Mouse (Mus musculus): ENCODE data around the gene Prr18. TPM values are rescaled to one million over a fixed set of nuclear protein-coding genes. Genes with fewer than 3 reads are reported as not detected.

Gene Prr18
- total RNA-seq, 2 experiments from 2014 or later = 12.6 to 15.5 TPM

DNA sequence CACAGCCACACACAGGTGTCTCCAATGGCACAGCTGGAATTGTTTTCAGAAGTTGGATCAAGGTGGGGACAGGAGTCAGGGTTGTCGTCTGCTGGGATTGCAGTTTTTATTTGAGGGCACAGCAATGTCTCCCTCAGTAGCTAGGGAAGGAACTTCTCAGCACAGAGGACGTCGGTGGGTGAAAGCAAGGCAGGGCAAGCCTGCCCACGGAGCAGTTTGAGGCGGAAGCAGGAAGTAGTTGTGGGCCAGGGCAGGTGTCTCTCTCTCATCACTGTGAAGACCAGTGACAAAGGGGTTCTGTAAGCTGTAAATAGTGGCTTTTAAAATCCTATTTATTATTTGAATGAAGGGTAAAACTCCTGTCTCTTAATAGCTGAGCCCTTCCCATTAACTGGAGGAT lies 5.4 kb downstream of the Prr18 start:
- intact Hi-C loops (cut with DNase I) = no loop called here
- no peak for TF ChIP-seq CTCF (IDR thresholded peaks at IDR 0.05)
- peak overlapping the region; percentile 38 for H3K27ac ChIP-seq
- DNase-seq (ENCODE audit: extremely low spot score in 1 of 2, low spot score in 2 of 2) = no peak
- peak overlapping the region; percentile 2; the same call in 1 of the 2 replicates for H3K4me3 ChIP-seq

DNA sequence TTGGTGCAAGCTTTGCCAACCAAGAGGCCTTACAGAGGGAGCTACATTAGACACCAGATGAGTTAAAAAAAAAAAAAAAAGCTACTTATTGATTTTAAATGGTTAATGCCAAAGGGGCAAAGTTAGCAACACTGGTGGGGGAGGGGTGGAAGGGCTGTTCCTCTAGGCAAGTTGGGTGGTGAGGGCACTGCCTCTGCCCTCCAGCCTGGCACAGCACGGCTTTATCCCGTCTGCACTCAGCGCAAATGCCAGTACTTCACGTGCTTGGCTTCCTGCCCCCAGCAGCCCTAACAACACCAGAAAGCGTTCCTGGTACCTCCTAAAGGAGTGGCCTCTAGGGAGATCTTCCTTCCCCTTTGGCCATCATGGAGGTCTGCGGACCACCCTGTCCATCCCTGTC lies 6.2 kb downstream of the Prr18 start:
- intact Hi-C loops (cut with DNase I) = no loop called here
- 0 out of 2 replicates have a peak overlapping the region, but pooled peaks have one; percentile 19 for H3K27ac ChIP-seq
- no peak for DNase-seq (ENCODE audit: extremely low spot score in 1 of 2, low spot score in 2 of 2)
- no peak for TF ChIP-seq CTCF (IDR thresholded peaks at IDR 0.05)
- H3K4me3 ChIP-seq = no peak overlapping the region

DNA sequence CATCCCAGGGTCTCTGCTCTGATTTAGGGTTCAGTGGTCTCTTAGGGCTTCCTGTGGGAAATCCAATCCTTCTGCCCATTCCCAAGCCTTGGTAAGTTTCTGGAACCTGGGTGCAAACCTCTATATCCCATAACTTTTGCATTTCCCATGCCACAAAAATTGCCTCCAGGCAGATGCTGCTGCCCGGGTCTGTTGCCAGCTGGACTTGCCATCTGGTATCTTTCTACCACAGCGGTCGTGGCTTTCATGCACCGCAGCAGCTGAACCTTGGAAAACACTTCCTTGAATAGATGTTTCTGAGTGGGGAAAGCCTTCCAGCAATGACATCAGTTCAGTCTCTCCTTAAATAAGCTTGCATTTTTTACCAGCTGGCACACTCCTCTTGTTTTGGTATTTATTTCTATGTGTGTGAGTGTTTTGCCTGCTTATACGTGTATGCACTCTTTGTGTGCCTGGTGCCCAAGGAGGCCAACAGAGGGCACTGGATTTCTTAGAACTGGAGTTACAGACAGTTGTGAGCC lies 10.6 kb downstream of the Prr18 start:
- intact Hi-C loops (cut with DNase I) = no loop called here
- DNase-seq (ENCODE audit: extremely low spot score in 1 of 2, low spot score in 2 of 2) = no peak
- Histone ChIP-seq H3K27ac (no peak overlapping the region), H3K4me3 (no peak overlapping the region)
- TF ChIP-seq CTCF (IDR thresholded peaks at IDR 0.05) = no peak; the same call in 1 of the 2 replicates

DNA sequence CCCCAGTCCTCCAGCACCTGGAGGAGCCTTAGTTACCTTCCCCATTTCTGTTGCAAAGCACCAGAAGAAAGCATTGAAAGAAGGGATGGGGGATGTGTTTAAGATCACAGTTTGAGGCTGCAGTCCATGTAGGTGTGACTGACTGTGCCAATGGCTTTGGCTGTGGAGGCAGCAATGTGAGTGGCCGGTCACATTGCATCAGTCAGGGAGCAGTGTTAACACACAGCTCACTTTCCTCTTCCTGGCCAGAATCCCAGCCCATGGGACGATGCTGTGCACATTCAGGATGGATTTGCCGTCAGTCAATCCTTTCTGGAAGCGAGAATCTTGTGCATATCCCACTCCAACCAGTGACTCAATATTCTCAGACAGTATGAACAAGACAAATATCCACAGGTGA lies 11.7 kb downstream of the Prr18 start:
- no peak for TF ChIP-seq CTCF (IDR thresholded peaks at IDR 0.05)
- Histone ChIP-seq H3K4me3 (no peak overlapping the region), H3K27ac (no peak overlapping the region)
- intact Hi-C loops (cut with DNase I) = no loop called here
- no peak for DNase-seq (ENCODE audit: extremely low spot score in 1 of 2, low spot score in 2 of 2)

DNA sequence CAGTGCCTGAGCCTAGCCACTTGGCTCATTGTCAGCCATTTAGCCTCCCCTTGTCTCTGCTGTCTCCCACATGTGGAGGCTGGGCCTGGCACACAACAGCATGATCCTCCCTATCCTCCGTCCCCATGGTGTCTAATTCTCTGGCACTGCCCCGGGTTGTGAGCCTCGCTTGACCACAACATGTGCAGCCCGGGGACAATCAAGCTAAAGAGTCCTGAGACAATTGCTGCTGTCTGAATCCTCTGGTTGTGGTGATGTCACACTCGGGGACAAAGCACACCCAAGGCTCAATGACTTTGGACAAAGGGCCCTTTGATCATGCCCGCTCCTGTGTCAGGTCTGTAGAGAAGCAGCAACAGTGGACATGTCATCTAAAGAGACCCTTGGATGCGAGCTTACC lies 13.8 kb downstream of the Prr18 start:
- TF ChIP-seq CTCF (IDR thresholded peaks at IDR 0.05) = no peak
- Histone ChIP-seq H3K27ac (peak overlapping the region; percentile 44; the same call in 1 of the 2 replicates), H3K4me3 (no peak overlapping the region)
- intact Hi-C loops (cut with DNase I) = no loop called here
- DNase-seq (ENCODE audit: extremely low spot score in 1 of 2, low spot score in 2 of 2) = no peak

DNA sequence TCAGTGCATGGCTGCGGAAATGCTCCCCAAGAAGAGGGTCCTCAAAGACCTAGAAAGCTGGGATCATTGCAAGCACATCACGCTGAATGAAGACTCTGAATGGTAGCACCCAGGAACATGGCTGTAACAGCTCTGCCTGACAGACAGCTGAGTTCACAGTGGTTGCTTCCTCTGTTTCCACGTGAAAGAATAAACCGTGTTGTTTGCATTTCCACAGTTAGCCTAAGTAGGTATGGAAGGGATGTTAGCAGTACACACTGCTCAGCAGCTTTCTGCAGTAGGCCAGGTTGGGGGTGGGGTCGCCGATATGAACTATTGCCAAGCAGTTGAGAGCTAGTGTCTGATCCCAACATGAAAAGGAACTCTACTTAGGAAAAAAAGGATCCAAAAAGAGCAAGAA lies 18.4 kb downstream of the Prr18 start, which contains the start of gene T2:
Gene T2, plus strand, starts transcription at position 301 of the 400 bp plus-strand sequence.
- no peak within 1 kb of the TSS for H3K4me3 ChIP-seq
- no peak for DNase-seq (ENCODE audit: extremely low spot score in 1 of 2, low spot score in 2 of 2)
- intact Hi-C loops (cut with DNase I) = no loop called here
- no peak within 1 kb of the TSS for H3K27ac ChIP-seq
- TF ChIP-seq CTCF (IDR thresholded peaks at IDR 0.05) = no peak

DNA sequence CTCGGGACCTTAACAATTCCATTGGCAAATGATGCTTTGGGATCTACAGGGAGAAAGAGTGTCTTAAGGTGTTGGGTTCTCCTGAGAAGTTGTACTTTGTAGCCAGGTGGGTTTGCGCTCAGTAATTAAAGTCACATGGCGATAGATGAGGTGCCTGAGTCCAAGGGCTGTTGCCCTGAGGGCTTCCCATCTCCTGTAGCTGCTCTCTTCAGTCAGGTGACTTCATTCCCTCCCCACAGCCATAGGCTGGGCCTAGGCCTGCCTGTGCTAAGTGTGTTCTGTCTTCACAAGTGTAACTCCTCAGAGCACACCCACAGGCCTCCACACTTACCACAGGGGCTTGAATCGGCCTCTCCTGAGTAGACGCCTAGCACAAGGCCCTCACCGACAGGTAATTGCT lies 20.2 kb downstream of the Prr18 start:
- no peak for TF ChIP-seq CTCF (IDR thresholded peaks at IDR 0.05)
- H3K4me3 ChIP-seq = no peak overlapping the region
- no peak overlapping the region for H3K27ac ChIP-seq
- intact Hi-C loops (cut with DNase I) = no loop called here
- no peak for DNase-seq (ENCODE audit: extremely low spot score in 1 of 2, low spot score in 2 of 2)

DNA sequence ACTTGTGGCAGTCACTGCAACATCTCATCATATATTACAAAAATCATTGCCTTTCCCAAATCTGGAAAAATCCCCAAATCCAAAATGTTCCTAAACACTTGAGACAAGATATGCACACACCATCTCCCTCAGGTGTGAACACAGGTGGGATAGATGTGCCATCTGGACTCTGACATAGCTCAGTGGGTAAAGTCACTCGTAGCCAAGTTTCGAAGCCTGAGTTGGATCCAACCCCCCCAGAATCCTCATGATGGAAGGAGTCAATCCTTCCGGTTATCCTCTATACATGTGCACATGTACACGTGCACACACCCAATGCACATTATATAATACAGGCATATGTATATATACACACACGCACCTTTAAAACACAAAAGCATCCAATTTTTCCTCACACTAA lies 23.6 kb downstream of the Prr18 start:
- H3K27ac ChIP-seq = no peak overlapping the region

DNA sequence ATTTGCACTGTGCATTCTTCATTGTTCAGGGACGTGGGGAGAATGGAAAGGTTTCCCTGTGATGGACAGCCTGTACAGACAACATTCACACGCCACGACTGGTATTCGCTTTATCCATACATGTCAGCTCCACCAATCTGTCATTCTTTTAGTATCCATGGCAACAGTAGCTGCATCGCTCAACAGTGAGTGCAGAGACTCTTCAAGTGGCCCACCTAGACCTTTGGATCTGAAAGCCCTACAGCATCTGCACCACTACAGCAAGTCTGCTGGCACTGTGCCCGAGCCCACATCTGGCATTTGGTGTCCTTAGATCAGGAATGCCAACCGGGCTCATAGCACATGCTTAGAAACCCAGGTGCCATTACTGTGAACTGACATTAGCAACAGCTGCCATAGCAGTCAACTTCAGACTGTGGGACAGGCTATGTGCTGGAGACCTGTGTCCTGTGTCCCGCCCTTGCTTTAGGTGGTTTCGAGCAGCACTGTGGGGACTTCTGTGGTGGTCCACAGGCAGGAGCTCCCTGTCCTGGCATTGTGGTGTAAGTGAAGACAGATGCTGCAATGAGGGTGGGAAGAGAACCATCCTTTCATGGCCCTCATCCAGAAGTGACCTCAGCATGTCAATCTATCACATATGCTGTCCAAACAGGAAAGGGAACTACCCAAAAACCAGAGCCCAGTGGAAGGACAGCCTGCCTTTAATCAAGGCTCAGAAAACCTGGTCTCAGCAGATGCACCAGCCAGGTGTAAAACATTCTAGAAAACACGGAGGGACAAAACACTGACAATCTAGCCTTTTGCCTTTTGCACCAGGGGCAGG lies 24.2 kb downstream of the Prr18 start:
- intact Hi-C loops (cut with DNase I) = no loop called here
- DNase-seq (ENCODE audit: extremely low spot score in 1 of 2, low spot score in 2 of 2) = no peak
- Histone ChIP-seq H3K4me3 (no peak overlapping the region), H3K27ac (no peak overlapping the region)
- TF ChIP-seq CTCF (IDR thresholded peaks at IDR 0.05) = no peak

More for the DNA sequence above, 23.6 kb downstream of the Prr18 start:
- no peak overlapping the region for H3K4me3 ChIP-seq
- no peak for TF ChIP-seq CTCF (IDR thresholded peaks at IDR 0.05)
- no peak for DNase-seq (ENCODE audit: extremely low spot score in 1 of 2, low spot score in 2 of 2)
- intact Hi-C loops (cut with DNase I) = no loop called here

DNA sequence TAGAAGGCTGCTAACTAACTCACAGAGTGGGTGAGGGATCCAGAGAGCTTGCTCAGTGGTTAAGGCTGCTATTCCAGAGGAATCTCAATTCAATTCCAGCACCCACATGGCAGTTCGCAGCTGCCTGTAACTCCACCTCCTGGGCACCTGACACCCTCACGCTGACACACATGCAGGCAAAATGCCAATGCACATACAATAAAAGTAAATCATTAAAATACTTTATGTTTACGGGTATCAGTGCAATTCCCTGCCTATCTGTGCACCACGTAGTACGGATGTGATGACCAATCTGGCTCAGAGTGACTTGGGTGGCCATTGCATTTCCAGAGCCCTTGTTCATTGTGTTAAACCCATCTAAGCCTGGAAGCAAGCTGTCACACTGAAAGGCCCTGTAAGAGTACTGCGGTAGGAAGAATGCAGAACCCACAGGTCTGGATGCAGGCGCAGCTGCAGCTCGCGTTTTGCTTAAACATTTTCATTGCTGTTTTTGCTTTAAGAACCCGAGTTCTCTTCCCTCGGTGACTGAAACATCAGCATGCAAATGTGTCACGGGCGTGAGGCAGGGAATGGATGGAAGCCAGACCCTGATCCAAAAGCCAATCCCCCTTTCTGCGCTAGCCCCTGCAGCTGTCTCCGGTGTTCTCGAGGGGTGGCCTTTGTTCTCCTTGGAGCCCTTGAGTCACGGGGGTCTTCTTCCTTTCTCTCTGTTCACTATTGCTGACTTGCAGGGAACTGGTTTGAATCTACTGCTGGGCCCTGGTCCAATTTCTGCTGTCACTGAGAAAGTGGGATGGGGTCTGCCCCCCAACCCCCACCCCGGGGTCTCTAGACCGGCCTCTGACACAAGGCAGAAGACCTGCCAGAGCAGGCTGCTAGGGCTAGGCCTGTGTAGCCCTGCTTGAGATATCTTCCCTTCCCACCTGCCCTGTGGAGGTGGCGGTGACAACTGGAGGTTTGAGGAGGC lies 30.5 kb downstream of the Prr18 start:
- no peak for TF ChIP-seq CTCF (IDR thresholded peaks at IDR 0.05)
- peak in 1 of 2 experiments; percentile 38 for DNase-seq (ENCODE audit: extremely low spot score in 1 of 2, low spot score in 2 of 2)
- intact Hi-C loops (cut with DNase I) = no loop called here
- Histone ChIP-seq H3K4me3 (peak overlapping the region; percentile 18; the same call in 1 of the 2 replicates), H3K27ac (peak overlapping the region; percentile 78)

DNA sequence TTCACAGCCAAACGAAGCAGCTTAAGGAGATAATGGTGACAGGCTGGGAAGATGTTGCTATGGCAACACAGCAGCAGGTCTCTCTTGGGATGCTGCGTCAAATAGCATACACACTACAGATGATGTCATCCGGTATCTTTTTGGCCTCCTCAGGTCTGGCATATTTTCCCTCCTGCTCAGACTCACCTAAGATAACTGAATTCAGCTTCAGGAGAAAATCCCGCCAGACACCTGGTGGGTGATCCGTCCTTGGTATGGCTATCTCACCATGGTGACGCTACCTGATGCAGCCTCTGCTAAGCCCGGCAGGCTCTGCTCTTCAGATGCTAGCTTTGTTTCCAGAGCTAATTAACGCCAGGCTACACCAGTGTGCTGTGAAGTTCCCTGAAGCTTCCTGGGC lies 31.3 kb downstream of the Prr18 start:
- no peak for TF ChIP-seq CTCF (IDR thresholded peaks at IDR 0.05)
- H3K27ac ChIP-seq = peak overlapping the region; percentile 92
- no peak overlapping the region for H3K4me3 ChIP-seq
- peak; percentile 52 to 58 for DNase-seq (ENCODE audit: extremely low spot score in 1 of 2, low spot score in 2 of 2)
- intact Hi-C loops (cut with DNase I) = no loop called here

DNA sequence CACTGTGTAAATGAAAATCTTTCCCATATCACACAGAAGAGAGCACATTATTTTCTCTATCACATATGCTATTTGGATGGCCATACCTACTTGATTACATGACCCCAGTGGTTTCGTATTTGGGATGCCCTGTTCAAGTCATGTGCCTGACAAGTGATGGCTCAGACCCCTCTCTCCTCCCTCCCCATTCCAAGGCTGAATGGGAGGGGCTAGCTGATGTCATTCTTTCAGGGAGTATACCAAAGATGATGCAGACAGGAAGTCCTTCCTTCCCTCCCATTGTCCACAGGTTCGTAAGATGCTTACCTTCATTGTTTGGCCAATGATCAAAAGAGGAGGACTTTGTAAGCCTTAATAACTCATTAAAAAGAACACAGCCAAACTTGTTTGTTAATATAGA lies 31.9 kb downstream of the Prr18 start:
- no peak for TF ChIP-seq CTCF (IDR thresholded peaks at IDR 0.05)
- H3K27ac ChIP-seq = 0 out of 2 replicates have a peak overlapping the region, but pooled peaks have one; percentile 51
- intact Hi-C loops (cut with DNase I) = no loop called here
- H3K4me3 ChIP-seq = no peak overlapping the region
- no peak for DNase-seq (ENCODE audit: extremely low spot score in 1 of 2, low spot score in 2 of 2)
